Mouse (Mus musculus): ENCODE results near the gene Mpig6b. TPM values are rescaled to one million over a fixed set of nuclear protein-coding genes. Genes with fewer than 3 reads are reported as not detected.

The Mpig6b gene
- polyA plus RNA-seq, 1 experiment: 0.67 TPM

Other genes starting within 250 kb of the Mpig6b start
- gene Stk19, start 229.2 kb downstream of the Mpig6b start, polyA plus RNA-seq (2012; rRNA removed): 46.3 and 66.7 TPM in 2 replicates
- gene Dxo, start 229.2 kb downstream of the Mpig6b start, polyA plus RNA-seq (2012; rRNA removed): 70.9 and 71.2 TPM in 2 replicates
- 65.5 and 77.4 TPM in 2 replicates for gene Skiv2l, start 216.0 kb downstream of the Mpig6b start, polyA plus RNA-seq (2012; rRNA removed)
- 94.0 and 142 TPM in 2 replicates for gene Nelfe, start 215.8 kb downstream of the Mpig6b start, polyA plus RNA-seq (2012; rRNA removed)
- 1.9 and 6.9 TPM in 2 replicates for gene Cfb, start 203.7 kb downstream of the Mpig6b start, polyA plus RNA-seq (2012; rRNA removed)
- 73.5 and 98.0 TPM in 2 replicates for gene Zbtb12, start 186.7 kb downstream of the Mpig6b start, polyA plus RNA-seq (2012; rRNA removed)
- not detected in 2 replicates for gene Gm20547, start 184.1 kb downstream of the Mpig6b start, polyA plus RNA-seq (2012; rRNA removed)
- 1.6 and 2.2 TPM in 2 replicates for gene C2, start 167.9 kb downstream of the Mpig6b start, polyA plus RNA-seq (2012; rRNA removed)
- gene Ehmt2, start 167.7 kb downstream of the Mpig6b start, polyA plus RNA-seq (2012; rRNA removed): 218 and 222 TPM in 2 replicates
- gene Slc44a4, start 151.7 kb downstream of the Mpig6b start, polyA plus RNA-seq (2012; rRNA removed): 0.08 and 0.11 TPM in 2 replicates
- 14.5 and 15.9 TPM in 2 replicates for gene Neu1, start 134.9 kb downstream of the Mpig6b start, polyA plus RNA-seq (2012; rRNA removed)
- gene Hspa1b, start 106.9 kb downstream of the Mpig6b start, polyA plus RNA-seq (2012; rRNA removed): 3.0 and 3.4 TPM in 2 replicates
- gene Gm20481, start 96.3 kb downstream of the Mpig6b start, polyA plus RNA-seq (2012; rRNA removed): not detected in 2 replicates
- 1.4 and 2.2 TPM in 2 replicates for gene Hspa1a, start 94.0 kb downstream of the Mpig6b start, polyA plus RNA-seq (2012; rRNA removed)
- 0.22 and 0.31 TPM in 2 replicates for gene Hspa1l, start 93.5 kb downstream of the Mpig6b start, polyA plus RNA-seq (2012; rRNA removed)
- gene Lsm2, start 84.3 kb downstream of the Mpig6b start, polyA plus RNA-seq (2012; rRNA removed): 98.3 and 206 TPM in 2 replicates
- gene Vars, start 65.2 kb downstream of the Mpig6b start, polyA plus RNA-seq (2012; rRNA removed): 127 and 135 TPM in 2 replicates
- gene Vwa7, start 49.6 kb downstream of the Mpig6b start, polyA plus RNA-seq (2012; rRNA removed): 0.60 and 0.76 TPM in 2 replicates
- 6.4 and 8.8 TPM in 2 replicates for gene Sapcd1, start 38.2 kb downstream of the Mpig6b start, polyA plus RNA-seq (2012; rRNA removed)
- gene Msh5, start 19.4 kb downstream of the Mpig6b start, polyA plus RNA-seq (2012; rRNA removed): 6.7 and 11.0 TPM in 2 replicates
- 122 and 142 TPM in 2 replicates for gene Clic1, start 16.2 kb downstream of the Mpig6b start, polyA plus RNA-seq (2012; rRNA removed)
- gene Ddah2, start 7.1 kb downstream of the Mpig6b start, polyA plus RNA-seq (2012; rRNA removed): 392 and 957 TPM in 2 replicates
- gene Ly6g6c, start 796 bp downstream of the Mpig6b start, polyA plus RNA-seq (2012; rRNA removed): 0.19 and 0.28 TPM in 2 replicates
- 0.18 and 0.29 TPM in 2 replicates for gene Ly6g6e, start 10.7 kb upstream of the Mpig6b start, polyA plus RNA-seq (2012; rRNA removed)
- gene Ly6g6d, start 11.9 kb upstream of the Mpig6b start, polyA plus RNA-seq (2012; rRNA removed): 2.5 and 3.0 TPM in 2 replicates
- gene Ly6g6f, start 19.4 kb upstream of the Mpig6b start, polyA plus RNA-seq (2012; rRNA removed): 0.83 and 1.1 TPM in 2 replicates
- 39.3 and 52.2 TPM in 2 replicates for gene Abhd16a, start 23.1 kb upstream of the Mpig6b start, polyA plus RNA-seq (2012; rRNA removed)
- not detected in 2 replicates for gene Ly6g5c, start 42.1 kb upstream of the Mpig6b start, polyA plus RNA-seq (2012; rRNA removed)
- 1.1 and 2.1 TPM in 2 replicates for gene Ly6g5b, start 49.2 kb upstream of the Mpig6b start, polyA plus RNA-seq (2012; rRNA removed)
- 19.6 and 31.0 TPM in 2 replicates for gene Gpank1, start 55.3 kb upstream of the Mpig6b start, polyA plus RNA-seq (2012; rRNA removed)
- gene Csnk2b, start 55.9 kb upstream of the Mpig6b start, polyA plus RNA-seq (2012; rRNA removed): 156 and 178 TPM in 2 replicates
- 5.3 and 13.0 TPM in 2 replicates for gene D17H6S53E, start 60.2 kb upstream of the Mpig6b start, polyA plus RNA-seq (2012; rRNA removed)
- gene Apom, start 65.9 kb upstream of the Mpig6b start, polyA plus RNA-seq (2012; rRNA removed): 10.2 and 22.4 TPM in 2 replicates
- gene Bag6, start 69.0 kb upstream of the Mpig6b start, polyA plus RNA-seq (2012; rRNA removed): 201 and 247 TPM in 2 replicates
- 320 and 416 TPM in 2 replicates for gene Prrc2a, start 98.7 kb upstream of the Mpig6b start, polyA plus RNA-seq (2012; rRNA removed)
- gene Aif1, start 109.9 kb upstream of the Mpig6b start, polyA plus RNA-seq (2012; rRNA removed): 3.3 and 4.8 TPM in 2 replicates
- gene Lst1, start 122.3 kb upstream of the Mpig6b start, polyA plus RNA-seq (2012; rRNA removed): 7.8 and 12.4 TPM in 2 replicates
- 0.25 and 0.34 TPM in 2 replicates for gene Ltb, start 128.3 kb upstream of the Mpig6b start, polyA plus RNA-seq (2012; rRNA removed)
- 0.07 and 0.09 TPM in 2 replicates for gene Tnf, start 135.8 kb upstream of the Mpig6b start, polyA plus RNA-seq (2012; rRNA removed)
- 0.04 and 0.07 TPM in 2 replicates for gene Lta, start 139.2 kb upstream of the Mpig6b start, polyA plus RNA-seq (2012; rRNA removed)
- not detected in 2 replicates for gene Gm16181, start 154.7 kb upstream of the Mpig6b start, polyA plus RNA-seq (2012; rRNA removed)
- 17.3 and 17.7 TPM in 2 replicates for gene Atp6v1g2, start 167.5 kb upstream of the Mpig6b start, polyA plus RNA-seq (2012; rRNA removed)
- gene Nfkbil1, start 169.6 kb upstream of the Mpig6b start, polyA plus RNA-seq (2012; rRNA removed): 12.8 and 19.3 TPM in 2 replicates
- 967 and 1,050 TPM in 2 replicates for gene Ddx39b, start 175.6 kb upstream of the Mpig6b start, polyA plus RNA-seq (2012; rRNA removed)
- gene H2-D1, start 196.5 kb upstream of the Mpig6b start, polyA plus RNA-seq (2012; rRNA removed): 19.9 and 27.4 TPM in 2 replicates